Mouse (Mus musculus) midbrain, embryonic 14.5 days (tissue): Measurements from ENCODE around the gene Smpdl3b. TPM values are rescaled to one million over a fixed set of nuclear protein-coding genes. Genes with fewer than 3 reads are reported as not detected.
"Not testable (repeated sequence)": the region's sequence is repeated elsewhere in the genome, so short reads cannot be mapped to it uniquely, and the experiment has no call there.

ENCODE experiments used
- ATAC-seq: fragments of 200-750 bp; cut with Nextera tagmentation; 2 replicates; pipeline ENCODE4 v1.8.0; 2017; ENCODE audit warnings: moderate number of reproducible peaks, moderate library complexity; ENCODE audit not compliant: low FRiP score, low TSS enrichment
- DNase-seq: peaks from one replicate; pipeline ENCODE4 v3.0.0-alpha.2; 2015
- H3K27ac ChIP-seq: fragments of 300-500 bp; sonication (generic); replicated peaks from 2 replicates; pipeline ENCODE4 v1.5.1; 2014; ENCODE audit warnings: mild to moderate bottlenecking, low read depth, low read length, moderate library complexity
- H3K27me3 ChIP-seq: fragments of 300-500 bp; sonication (generic); 2 replicates; pipeline ENCODE4 v1.6.1; 2014; ENCODE audit warnings: low read length, control low read depth, mixed read lengths; ENCODE audit not compliant: control insufficient read depth, insufficient read depth
- H3K36me3 ChIP-seq: fragments of 300-500 bp; sonication (generic); 2 replicates; pipeline ENCODE4 v1.6.1; 2014; ENCODE audit warnings: low read length, control low read depth; ENCODE audit not compliant: control insufficient read depth, insufficient read depth
- H3K4me1 ChIP-seq: fragments of 300-500 bp; sonication (generic); 2 replicates; pipeline ENCODE4 v1.6.1; 2014; ENCODE audit warnings: mild to moderate bottlenecking, antibody characterized with exemption, low read length, control low read depth; ENCODE audit not compliant: control insufficient read depth, insufficient read depth
- H3K4me2 ChIP-seq: fragments of 300-500 bp; sonication (generic); 2 replicates; pipeline ENCODE4 v1.6.1; 2014; ENCODE audit warnings: mild to moderate bottlenecking, low read length, moderate library complexity
- H3K4me3 ChIP-seq: fragments of 300-500 bp; sonication (generic); replicated peaks from 2 replicates; pipeline ENCODE4 v1.5.1; 2014; ENCODE audit warnings: low read depth, low read length
- H3K9ac ChIP-seq: fragments of 300-500 bp; sonication (generic); replicated peaks from 2 replicates; pipeline ENCODE4 v1.6.1; 2014; ENCODE audit warnings: mild to moderate bottlenecking, low read length, moderate library complexity
- H3K9me3 ChIP-seq: fragments of 300-500 bp; sonication (generic); 2 replicates; pipeline ENCODE4 v1.6.1; 2016; ENCODE audit warnings: low read length, control low read depth, mixed read lengths; ENCODE audit not compliant: control insufficient read depth
- WGBS: fragments of 180-500 bp; shearing (Covaris S2); extraction: QIAGEN DNeasy Blood & Tissue Kit; methylation state at CpG from one replicate; pipeline ENCODE4 v1.1.7; 2014; 5-methylcytosine and 5-hydroxymethylcytosine counted together
- polyA plus RNA-seq: library from polyadenylated mRNA; unstranded; fragments of >200 nt; fragmentation: Nextera tagmentation; extraction: Ambion mirVana; gene quantifications from 2 replicates; pipeline ENCODE4 v1.2.1, GENCODE M21; 2014

Gene Smpdl3b
- polyA plus RNA-seq, 1 experiment from 2014 or later = 0.54 TPM

DNA sequence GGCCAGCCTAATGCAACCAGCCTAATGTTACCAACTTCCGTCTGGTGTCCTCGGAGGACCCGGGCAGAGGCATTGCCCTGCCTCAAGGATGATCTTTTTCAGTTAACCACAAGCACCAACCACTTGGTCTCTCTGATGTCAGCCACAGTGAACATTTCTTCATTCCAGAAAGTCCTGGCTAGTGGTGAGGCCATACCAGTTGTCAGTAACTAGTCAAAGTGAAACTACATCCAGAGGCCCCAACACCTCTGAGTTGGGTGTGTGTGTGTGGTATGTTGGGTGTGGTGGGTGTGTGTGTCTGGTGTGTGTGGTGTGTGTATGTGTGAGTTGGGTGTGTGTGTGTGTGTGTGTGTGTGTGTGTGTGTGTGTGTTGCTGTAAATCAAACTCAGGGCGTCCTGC is 8.3 kb downstream of the Smpdl3b start:
- H3K9ac ChIP-seq = no peak overlapping the region
- H3K4me3 ChIP-seq = no peak overlapping the region
- no peaks in the 10 kb centered on the region for H3K27me3 ChIP-seq
- no peak overlapping the region for H3K4me2 ChIP-seq
- DNase-seq (no peak), ATAC-seq (no peak)
- no peak overlapping the region for H3K27ac ChIP-seq
- H3K36me3 ChIP-seq = no peaks in the 10 kb centered on the region
- H3K4me1 ChIP-seq = peaks cover 12% of the 10 kb centered on the region
- no peaks in the 10 kb centered on the region for H3K9me3 ChIP-seq
- 97% methylated on average over 4 of the region's 4 CpGs for WGBS

DNA sequence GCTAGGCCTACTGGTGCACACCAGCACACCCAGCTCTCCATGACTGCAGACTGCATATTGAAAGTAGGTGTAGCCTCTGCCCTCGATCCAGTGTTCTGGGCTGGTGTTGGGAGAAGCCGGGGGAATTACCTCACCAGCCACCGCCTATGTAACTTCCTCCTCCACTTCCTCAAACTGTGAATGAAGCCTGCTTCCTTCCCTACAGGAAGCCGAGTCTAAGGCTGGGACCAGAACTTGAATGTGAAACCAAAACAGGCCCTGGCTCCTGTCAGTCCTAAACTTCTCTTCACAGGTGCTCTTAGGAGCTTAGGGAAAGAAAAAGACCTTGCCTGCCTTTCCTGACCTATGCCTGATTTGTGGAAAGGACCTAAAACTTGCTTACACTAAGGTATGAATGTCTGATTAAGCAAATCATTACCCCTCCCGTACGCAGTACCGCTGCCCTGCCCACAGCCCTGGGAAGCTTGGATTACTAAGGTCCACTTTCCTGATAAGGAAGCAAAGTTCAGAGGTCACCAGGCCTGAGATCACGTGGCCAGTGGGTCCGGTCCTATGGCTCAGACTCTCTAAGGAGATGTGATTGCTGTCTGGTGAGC is 9.3 kb downstream of the Smpdl3b start:
- no peak for ATAC-seq

DNA sequence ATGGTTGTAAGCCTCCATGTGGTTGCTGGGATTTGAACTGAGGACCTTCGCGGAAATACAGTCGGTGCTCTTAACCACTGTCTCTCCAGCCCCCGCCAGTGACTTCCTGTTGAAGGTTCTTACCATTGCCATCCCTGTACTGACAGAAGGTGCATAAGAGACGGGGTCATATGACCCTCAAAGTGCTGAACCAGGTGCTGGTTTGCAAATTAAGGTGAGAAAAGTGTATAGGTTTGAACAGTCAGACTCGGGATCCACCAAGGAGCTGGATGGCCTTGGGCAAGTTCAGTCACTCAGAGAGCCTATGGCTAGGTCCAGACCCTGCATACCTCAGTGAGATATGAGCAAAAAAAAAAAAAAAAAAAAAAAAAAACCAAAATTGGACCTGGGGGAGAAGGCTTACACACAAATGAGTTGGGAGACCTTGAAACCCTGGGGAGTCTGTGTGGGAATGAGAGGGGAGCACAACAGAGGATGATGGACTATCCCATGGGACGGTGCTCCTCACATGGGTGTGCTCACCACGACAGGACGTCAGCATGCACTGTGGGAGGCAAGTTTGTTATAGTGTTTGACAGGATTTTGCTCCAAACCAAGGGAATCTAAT is 10.0 kb downstream of the Smpdl3b start:
- Histone ChIP-seq H3K36me3 (no peaks in the 10 kb centered on the region), H3K4me2 (no peak overlapping the region), H3K9ac (no peak overlapping the region), H3K27ac (no peak overlapping the region), H3K4me3 (no peak overlapping the region), H3K9me3 (no peaks in the 10 kb centered on the region), H3K27me3 (no peaks in the 10 kb centered on the region), H3K4me1 (peaks cover 15% of the 10 kb centered on the region)
- DNase-seq = no peak
- ATAC-seq = no peak
- WGBS = 91% methylated on average over 9 of the region's 9 CpGs

More for the DNA sequence above, 9.3 kb downstream of the Smpdl3b start:
- no peak overlapping the region for H3K4me3 ChIP-seq
- no peak for DNase-seq
- no peak overlapping the region for H3K9ac ChIP-seq
- H3K27ac ChIP-seq = no peak overlapping the region
- no peaks in the 10 kb centered on the region for H3K36me3 ChIP-seq
- H3K9me3 ChIP-seq = no peaks in the 10 kb centered on the region
- H3K27me3 ChIP-seq = no peaks in the 10 kb centered on the region
- no peak overlapping the region for H3K4me2 ChIP-seq
- WGBS = 71% methylated on average over 9 of the region's 9 CpGs
- peaks cover 15% of the 10 kb centered on the region for H3K4me1 ChIP-seq

DNA sequence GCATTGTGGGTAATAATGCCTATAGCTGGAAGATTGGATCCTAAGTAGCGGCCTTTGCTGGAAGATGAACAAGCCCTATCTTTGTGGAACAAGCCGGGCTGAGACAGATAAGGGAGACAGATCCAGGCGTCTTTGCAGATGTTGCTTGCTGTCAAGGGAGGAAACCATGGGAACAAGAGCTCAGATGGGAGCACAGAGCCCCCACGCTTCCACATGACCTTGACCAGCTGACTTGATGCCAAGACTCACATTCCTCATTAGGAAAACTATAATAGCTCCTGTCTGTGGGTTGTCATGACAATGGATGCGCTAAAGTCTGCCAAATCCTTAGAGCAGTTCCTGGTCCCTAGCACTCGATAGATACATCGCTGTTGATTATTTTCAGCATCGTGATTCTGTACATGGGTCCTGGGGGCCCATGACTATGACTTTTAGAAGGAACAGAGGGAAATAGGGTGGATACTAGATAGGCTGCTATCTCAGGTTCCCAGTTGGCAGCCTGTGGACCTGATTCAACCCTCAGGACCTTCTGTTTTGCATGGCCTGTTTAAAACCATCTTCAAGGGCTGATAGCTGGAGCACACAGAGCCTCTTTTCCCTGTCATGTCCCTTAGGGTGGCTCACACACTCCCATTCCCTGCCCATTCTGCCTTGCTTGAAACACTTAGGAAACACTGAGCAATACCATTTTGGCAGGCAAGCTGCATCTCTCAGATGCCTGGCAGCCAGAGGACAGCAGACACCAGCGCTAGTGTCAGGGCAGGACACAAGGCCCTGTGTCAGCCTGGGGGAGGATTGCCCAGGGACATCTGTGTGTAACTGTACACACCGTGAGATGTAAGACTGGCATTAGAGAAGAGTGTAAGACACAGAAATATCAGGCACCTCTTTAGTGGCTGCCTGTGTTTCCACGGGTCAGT is 12.8 kb downstream of the Smpdl3b start:
- Histone ChIP-seq H3K9me3 (no peaks in the 10 kb centered on the region), H3K9ac (peak overlapping the region; percentile 16; the same call in 1 of the 2 replicates), H3K36me3 (no peaks in the 10 kb centered on the region), H3K27ac (peak overlapping the region; percentile 62), H3K27me3 (no peaks in the 10 kb centered on the region), H3K4me1 (peaks cover 15% of the 10 kb centered on the region), H3K4me2 (no peak overlapping the region), H3K4me3 (no peak overlapping the region)
- DNase-seq (peak; percentile 59), ATAC-seq (no peak)
- 64% methylated on average over 11 of the region's 11 CpGs for WGBS

DNA sequence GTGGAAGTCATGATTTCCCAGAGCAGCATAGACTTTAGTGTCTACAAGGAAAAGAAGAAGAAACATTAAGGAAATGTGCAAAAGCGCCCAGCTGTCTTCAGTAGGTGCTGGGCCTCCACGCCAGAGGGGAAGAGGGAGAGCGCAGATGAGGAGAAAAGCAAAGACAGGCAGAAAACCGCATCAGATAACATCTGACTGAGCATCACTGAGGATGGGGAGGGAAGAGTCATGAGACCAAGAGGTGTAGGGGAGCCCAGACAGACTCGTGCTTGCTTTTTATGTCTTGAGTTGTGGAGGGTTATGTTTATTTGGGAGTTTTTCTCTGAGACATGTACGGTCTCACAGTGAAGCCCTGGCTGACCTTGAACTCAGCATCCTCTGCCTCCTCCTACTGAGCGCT is 15.6 kb downstream of the Smpdl3b start:
- ATAC-seq (no peak), DNase-seq (no peak)
- WGBS = 94% methylated on average over 7 of the region's 7 CpGs
- Histone ChIP-seq H3K4me3 (no peak overlapping the region), H3K36me3 (no peaks in the 10 kb centered on the region), H3K27ac (no peak overlapping the region), H3K9me3 (no peaks in the 10 kb centered on the region), H3K9ac (no peak overlapping the region), H3K4me1 (peaks cover 15% of the 10 kb centered on the region), H3K27me3 (no peaks in the 10 kb centered on the region), H3K4me2 (no peak overlapping the region)

DNA sequence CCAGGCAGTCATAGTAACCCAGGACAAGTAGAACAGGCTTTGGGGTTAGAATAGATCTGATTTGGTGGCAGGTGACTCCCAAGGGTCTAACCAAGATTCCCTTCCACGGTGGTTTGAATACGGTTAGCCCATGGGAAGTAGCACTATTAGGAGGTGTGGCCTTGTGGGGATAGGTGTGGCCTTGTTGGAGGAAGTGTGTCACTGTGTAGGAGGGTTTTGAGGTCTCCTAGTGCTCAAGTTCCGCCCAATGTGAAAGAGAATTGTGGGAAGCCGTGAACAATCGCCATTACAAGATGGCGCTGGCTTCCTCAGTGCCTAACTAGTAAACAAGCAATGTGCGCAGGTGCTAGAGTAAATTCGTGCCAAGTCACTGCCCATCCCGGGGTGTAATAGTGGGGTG is 19.9 kb downstream of the Smpdl3b start:
- ATAC-seq, DNase-seq, H3K27ac ChIP-seq, H3K9me3 ChIP-seq, H3K4me3 ChIP-seq, H3K4me1 ChIP-seq, H3K4me2 ChIP-seq, H3K27me3 ChIP-seq, H3K36me3 ChIP-seq, H3K9ac ChIP-seq: not testable (repeated sequence)
- 95% methylated on average over 9 of the region's 9 CpGs for WGBS

DNA sequence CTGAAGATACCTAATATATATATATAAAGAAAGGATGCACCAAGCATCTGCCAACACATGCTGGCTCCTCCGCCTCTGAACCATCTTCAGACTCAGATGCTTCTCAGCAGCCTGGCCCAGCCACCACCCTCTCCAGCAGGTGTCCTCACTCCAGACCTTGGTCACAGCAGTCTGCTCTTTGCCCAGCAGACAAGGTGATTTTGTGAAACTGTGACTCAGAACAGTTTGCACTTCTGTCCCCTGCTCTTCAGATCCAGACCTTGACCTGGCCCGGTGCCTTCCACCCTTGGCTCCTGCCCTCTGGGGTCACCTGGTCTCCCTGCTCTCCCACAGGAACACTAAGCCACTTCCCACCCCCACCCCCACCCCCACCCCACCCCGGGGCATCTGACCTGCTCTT is 21.2 kb downstream of the Smpdl3b start:
- H3K4me1 ChIP-seq = peaks cover 4% of the 10 kb centered on the region; the same call in 1 of the 2 replicates
- WGBS = 78% methylated on average over 3 of the region's 3 CpGs
- H3K4me2 ChIP-seq = no peak overlapping the region
- no peak overlapping the region for H3K27ac ChIP-seq
- H3K4me3 ChIP-seq = no peak overlapping the region
- no peak overlapping the region for H3K9ac ChIP-seq
- no peaks in the 10 kb centered on the region for H3K27me3 ChIP-seq
- H3K36me3 ChIP-seq = no peaks in the 10 kb centered on the region
- ATAC-seq (no peak), DNase-seq (no peak)
- no peaks in the 10 kb centered on the region for H3K9me3 ChIP-seq

DNA sequence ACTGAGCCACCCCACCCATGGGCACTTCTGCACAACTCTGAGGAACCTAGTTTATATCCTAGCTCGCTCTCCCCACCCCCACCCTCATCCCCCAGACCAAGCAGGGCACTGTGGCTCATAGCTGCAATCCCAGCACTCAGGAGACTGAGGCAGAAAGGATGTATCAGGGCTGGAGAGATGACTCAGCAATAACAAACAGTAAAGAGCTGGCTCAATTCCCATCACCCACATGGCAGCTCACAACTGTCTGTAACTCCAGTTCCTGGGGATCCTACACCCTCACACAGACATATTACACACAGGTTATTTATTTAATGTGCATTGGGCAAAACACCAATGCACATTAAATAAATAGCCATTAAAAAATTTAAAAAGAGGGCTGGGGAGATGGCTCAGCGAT is 21.7 kb downstream of the Smpdl3b start:
- H3K27ac ChIP-seq = no peak overlapping the region
- no peaks in the 10 kb centered on the region for H3K9me3 ChIP-seq
- H3K4me2 ChIP-seq = no peak overlapping the region
- 77% methylated on average over 2 of the region's 2 CpGs for WGBS
- no peak overlapping the region for H3K4me3 ChIP-seq
- no peak for DNase-seq
- H3K9ac ChIP-seq = no peak overlapping the region
- H3K27me3 ChIP-seq = no peaks in the 10 kb centered on the region
- H3K4me1 ChIP-seq = peaks cover 4% of the 10 kb centered on the region; the same call in 1 of the 2 replicates
- H3K36me3 ChIP-seq = no peaks in the 10 kb centered on the region
- ATAC-seq = no peak
